Mouse (Mus musculus): Measurements from ENCODE around the gene Gon4l. TPM values are rescaled to one million over a fixed set of nuclear protein-coding genes. Genes with fewer than 3 reads are reported as not detected.
"Not testable (repeated sequence)": the region's sequence is repeated elsewhere in the genome, so short reads cannot be mapped to it uniquely, and the experiment has no call there.

The Gon4l gene
- 10 to 100 TPM; 11.7 to 12.4 TPM for total RNA-seq (2021)
- long read RNA-seq, experiment 1, partial matches to known transcripts: 0 of 2 reads
- long read RNA-seq, experiment 1, other reads (novel, unspliced or antisense): 2 of 2 reads
- long read RNA-seq, experiment 2, partial matches to known transcripts: 3 of 5 reads
- long read RNA-seq, experiment 2, other reads (novel, unspliced or antisense): 2 of 5 reads

DNA sequence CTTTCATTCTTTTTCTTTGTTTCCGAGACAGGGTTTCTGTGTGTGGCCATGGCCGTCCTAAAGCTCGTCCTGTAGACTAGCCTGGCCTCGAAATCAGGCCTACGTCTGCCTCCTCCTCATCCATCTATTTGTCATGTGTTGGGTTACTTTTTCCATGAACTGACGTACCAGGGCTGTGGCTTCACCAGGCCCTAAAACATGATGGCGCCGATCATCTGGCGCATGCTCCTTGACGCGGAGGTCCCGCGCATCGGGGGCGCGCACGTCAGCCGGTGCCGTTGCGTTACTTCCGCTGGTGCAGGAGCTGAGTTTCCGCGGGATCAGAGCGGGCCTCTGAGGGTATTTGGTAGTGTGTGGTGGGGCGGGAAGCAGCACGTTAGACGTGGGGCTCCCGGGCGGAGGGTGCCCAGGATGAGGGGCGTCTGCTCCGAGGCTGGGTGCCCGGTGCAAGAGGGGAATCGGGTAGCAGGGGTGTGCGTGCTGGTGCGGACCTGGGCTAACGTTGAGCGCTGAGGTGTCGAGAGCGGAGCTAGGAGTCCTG lies at the start of gene Gon4l:
Gene Gon4l (plus strand): TSS at position 281 of the 541 bp plus-strand sequence.
- DNase-seq: peak; percentile 16

DNA sequence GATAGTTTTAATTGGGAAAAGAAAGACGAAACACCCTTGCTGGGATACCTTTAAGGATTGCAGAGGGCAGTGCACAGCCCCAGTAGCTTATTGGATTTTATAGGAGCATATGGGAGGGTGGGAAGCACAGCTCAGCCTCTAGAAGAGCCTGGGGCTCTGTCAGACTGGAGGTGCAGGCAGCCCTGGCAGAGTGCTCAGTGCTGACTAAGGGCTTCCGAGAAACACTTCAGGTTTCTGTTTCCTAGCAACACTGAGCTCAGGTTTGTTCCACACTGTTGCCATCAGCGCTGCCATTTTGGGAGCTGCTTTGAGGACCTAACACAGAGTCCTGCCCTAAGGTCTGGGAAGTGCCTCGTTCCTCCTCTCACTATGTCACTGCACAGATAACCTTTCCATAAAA lies 48.7 kb upstream of the Gon4l start:
- DNase-seq: not testable (repeated sequence)

DNA sequence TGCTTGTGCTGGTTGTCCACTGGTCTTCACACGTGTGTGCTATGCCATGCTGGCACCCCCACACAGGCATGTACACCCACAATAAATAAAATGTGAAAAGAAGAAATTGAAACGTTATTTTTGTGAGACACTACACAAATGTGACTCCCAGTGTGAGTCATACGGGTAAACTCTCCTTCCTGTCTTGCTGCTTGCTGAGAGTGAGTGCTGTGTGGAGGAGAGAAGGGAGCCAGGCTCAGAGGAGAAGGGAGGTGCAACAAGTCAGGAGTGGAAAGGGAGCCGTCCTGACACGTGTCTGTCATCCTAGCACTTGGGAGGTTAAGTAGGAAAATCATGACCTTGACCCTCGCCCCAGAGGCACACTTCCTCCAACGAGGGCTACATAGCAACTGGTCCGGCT lies 48.2 kb upstream of the Gon4l start:
- not testable (repeated sequence) for DNase-seq

DNA sequence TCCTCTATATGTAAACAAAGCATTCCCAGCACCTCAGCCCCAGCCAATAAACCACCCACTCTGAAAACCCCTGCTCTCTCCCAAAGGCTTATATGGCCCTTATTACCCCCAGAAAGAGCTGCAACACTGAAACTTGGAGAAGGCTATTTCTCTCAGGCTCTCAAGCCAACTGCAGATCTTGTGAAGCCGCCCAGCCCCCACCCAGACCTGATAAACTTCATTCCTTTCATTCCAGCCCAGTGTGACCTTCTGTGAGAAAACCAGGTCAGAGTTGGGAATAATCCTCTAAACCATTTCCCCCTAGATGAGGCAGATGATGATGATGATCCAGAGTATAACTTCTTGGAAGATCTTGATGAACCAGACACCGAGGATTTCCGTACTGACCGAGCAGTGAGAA lies 47.0 kb upstream of the Gon4l start:
- DNase-seq: not testable (repeated sequence)

DNA sequence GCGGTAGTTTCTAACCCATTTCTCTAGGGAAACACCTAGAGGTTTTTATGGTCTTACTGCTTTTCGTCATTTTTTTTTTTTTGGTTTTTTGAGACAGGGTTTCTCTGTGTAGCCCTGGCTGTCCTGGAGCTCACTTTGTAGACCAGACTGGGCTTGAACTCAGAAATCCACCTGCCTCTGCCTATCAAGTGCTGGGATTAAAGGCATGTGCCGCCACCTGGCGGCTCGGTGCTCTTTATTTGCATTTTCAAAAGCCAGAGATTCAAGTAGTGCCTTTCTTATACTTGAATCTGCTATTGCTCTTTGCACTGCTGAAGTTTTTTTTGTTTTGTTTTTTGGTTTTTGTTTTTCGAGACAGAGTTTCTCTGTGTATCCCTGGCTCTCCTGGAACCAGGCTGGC lies 37.5 kb upstream of the Gon4l start:
- DNase-seq: not testable (repeated sequence)

DNA sequence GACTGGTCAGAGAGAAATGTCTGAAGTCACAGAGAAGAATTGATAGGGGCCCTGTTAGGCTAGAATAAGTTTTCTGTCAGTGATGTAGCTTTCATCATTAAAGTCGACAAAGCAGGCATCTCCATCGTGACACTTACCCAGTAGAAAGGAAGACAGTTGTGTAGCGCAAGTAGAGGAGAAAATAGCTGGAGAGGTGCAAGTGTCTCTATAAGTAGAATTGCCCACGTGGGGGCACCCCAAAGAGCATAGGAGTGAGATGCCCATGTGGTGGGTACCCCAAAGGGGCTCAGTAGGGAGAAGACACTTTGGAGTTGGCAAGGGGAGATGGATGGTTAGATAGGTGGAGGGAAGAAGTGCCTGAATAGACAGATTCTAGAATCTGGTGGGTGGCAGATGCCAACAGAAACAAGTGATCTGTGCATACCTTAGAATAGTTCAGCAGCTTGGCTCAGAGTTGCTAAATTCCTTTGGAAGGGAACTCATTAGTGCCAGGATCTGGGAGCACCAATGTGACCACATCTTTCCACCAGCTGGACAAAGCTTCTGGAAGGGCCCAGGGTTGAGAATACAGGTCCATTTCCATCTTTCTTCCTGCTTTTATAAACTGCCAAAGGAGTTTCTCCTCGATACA lies 31.0 kb upstream of the Gon4l start:
- no peak for DNase-seq

DNA sequence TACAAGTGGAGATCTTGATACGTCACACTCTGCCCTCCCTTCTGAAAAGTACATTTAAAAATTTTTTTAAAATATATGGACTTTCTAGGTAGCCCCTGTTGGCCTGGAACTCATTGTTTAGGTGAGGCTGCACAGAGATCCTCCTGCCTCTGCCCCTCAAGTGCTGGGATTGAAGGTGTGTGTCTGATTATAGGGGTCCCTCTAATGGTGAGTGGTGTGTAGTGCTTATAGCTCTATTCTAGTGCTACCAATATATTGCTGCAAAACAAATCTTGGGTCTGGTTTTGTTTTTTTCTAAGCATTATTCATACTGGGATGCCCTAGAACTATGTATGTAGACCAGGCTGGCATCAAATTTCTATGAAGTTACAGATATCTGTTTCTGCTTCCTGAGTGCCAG lies 9.3 kb upstream of the Gon4l start:
- no peak for DNase-seq

DNA sequence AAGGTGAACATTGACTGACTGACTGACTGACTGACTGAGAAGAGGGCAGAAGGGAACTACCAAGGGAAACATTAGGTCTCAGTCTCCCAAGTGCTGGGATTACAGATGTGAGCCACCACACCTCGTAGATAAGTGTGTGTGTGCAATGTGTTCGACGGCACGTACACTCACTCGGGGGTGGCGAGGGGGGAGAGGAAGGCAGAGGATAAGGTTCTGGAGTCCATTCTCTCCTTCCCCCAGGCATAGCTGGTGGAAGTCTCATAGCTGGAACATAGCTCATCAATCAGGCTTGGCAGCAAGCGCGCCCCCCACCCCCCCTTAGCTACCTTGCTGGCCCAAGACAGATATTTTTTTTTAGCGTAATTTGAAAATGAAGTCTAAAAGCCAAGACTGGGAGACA lies 7.8 kb upstream of the Gon4l start:
- no peak for DNase-seq

DNA sequence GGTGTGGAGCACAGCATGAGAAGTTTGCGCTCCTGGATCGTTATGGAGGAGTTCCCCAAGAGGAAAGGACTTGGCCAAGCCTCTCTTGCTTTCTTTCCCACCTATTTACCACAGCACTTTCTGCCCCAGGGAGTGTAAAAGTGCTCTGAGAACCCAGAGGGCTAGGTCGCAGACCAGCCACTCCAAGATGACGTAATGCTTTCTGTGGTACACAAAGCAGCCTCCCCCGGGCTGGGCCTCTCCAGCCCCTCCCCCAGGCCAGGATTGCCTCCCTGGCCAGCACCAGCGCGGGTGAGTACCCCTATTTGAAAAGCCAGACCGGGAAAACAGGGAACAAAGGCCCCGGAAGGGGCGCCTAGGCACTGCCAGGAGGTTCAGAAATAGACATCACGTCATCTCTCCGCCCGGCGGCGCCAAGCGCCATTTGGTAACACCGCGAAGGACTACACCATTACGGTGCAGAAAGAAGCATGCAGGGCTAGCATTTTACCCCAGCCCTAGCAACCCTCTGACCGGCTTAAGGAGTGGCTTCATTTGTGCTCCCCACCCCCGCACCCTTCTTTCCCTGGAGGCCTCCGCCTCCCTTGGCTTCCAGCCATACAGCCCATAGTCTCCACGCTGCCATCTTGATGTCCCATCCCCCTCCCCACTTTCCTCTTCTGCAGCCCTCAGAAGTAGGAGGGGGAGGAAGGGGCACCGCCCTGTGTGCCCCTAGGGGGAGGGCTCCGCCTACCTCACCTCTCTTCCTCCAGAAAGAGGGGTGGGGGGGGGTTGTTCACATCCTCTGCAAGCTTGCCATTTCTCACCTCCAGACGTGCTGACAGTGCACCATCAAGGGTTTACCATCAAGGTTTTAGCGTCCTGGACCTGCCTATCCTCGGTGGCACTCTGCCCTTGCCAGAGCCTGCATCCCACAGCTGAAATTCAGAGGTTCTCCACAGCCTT lies 3.6 kb upstream of the Gon4l start:
- peak; percentile 44 for DNase-seq

DNA sequence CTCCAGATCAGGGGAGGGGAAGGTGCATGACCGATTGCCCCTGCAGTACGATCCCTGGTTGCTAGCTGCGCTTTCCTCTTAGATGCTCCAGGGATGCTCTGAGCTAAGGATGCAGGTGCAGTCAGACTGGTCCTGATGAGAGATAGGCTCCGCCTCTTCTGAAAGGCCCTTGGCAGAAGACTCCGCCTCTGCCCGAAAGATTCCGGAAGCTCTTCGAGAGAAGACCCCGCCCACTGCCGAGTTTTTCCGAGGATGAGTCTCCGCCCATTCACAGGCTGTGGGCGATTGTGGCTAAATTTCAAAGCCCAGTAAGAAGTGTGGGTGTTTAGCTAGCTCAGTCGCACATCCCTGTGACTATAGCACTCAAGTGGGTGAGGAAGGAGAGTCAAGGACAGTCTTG lies 2.6 kb upstream of the Gon4l start:
- DNase-seq: peak; percentile 33

DNA sequence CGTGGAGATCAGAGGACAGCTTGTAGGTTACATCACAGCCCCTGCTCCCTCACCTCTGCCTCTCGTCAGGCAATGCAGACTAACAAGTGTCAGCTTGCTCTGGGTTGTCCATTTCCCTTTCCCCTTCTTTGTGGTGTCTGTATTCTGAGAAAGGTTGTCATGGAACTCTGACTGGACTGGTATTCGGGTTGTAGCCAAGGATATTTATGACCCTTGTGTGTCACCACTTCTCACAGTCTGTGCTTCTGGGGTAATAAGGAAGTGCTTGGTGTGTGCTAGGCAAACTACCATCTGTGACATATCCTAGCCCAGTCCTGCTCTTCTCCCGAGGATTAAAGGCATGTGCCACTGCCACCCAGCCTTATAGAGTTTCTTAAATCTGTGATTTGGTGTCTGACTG lies 14.1 kb downstream of the Gon4l start:
- DNase-seq: no peak

DNA sequence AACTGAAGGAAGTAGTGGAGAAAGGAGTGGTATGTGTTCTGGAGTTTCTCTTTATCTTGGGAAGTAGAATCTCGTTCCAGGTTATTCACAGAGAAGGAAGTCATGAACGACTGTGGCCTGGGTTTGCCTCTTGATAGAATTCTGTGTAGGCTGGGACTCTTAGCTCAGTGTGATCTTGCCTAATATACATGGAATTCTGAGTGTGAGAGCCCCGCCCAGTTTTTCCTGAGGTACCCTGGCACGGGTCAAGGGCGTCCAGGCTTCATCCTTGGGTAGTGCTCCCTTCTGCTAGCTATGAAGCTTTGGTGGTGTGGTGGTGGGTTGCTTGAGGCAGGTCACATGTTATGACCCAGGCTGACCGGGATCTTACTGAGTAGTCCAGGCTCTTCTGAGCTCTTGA lies 20.8 kb downstream of the Gon4l start:
- no peak for DNase-seq

DNA sequence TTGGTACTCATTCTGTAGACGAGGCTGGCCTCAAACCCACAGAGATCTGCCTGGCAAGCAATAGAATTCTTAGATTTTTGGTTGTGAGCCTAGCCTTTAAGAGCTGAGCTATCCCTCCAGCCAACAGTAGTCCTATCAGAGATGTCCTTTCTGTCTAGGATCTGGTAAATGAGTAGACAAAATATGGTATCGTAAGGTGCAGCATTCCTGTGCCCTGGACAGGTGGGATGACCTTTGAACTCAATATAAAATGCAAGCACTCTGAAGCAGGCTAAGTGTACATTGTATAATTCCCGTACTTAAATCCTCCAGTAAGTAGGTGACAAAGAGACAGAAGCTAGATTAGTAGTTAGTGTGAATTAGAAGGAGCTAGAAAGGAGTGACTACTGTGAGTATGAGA lies 27.1 kb downstream of the Gon4l start:
- no peak for DNase-seq

DNA sequence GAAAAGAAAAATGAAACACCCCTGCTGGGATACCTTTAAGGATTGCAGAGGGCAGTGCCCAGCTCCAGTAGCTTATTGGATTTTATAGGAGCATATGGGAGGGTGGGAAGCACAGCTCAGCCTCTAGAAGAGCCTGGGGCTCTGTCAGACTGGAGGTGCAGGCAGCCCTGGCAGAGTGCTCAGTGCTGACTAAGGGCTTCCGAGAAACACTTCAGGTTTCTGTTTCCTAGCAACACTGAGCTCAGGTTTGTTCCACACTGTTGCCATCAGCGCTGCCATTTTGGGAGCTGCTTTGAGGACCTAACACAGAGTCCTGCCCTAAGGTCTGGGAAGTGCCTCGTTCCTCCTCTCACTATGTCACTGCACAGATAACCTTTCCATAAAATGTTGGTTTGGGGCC lies 31.7 kb downstream of the Gon4l start:
- DNase-seq: not testable (repeated sequence)

DNA sequence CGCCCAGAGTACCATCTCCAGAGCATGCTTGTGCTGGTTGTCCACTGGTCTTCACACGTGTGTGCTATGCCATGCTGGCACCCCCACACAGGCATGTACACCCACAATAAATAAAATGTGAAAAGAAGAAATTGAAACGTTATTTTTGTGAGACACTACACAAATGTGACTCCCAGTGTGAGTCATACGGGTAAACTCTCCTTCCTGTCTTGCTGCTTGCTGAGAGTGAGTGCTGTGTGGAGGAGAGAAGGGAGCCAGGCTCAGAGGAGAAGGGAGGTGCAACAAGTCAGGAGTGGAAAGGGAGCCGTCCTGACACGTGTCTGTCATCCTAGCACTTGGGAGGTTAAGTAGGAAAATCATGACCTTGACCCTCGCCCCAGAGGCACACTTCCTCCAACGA lies 32.1 kb downstream of the Gon4l start:
- DNase-seq: not testable (repeated sequence)

DNA sequence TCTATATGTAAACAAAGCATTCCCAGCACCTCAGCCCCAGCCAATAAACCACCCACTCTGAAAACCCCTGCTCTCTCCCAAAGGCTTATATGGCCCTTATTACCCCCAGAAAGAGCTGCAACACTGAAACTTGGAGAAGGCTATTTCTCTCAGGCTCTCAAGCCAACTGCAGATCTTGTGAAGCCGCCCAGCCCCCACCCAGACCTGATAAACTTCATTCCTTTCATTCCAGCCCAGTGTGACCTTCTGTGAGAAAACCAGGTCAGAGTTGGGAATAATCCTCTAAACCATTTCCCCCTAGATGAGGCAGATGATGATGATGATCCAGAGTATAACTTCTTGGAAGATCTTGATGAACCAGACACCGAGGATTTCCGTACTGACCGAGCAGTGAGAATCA lies 33.4 kb downstream of the Gon4l start:
- not testable (repeated sequence) for DNase-seq

DNA sequence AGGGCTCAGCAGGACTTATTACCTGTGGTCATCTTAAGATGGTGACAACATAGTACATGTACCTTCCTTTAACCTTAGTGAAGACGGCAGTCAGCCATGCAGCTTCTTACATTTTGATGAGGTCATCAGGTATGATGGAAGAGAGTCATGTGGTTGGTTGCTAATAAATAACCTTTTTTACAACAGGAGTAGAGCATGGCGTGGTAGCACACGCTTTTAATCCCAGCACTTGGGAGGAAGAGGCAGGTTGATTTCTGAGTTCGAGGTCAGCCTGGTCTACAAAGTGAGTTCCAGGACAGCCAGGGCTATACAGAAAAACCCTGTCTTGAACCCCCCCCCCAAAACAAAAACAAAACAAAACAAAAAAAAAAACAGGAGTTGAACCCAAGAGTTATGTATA lies 47.5 kb downstream of the Gon4l start:
- DNase-seq: not testable (repeated sequence)

DNA sequence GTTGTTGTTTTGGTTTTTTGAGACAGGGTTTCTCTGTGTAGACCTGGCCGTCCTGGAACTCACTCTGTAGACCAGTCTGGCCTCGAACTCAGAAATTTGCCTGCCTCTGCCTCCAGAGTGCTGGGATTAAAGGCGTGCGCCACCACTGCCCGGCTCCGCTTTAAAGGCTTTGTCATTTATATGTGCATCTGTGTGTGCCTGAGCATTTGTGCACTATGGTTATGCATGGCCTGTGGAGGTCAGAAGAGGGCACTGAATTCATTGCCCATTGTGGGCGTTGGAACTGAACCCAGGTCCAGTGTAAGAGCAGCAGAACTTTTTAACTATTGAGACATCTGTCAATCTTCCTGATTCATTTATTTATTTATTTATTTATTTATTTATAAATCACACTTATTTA lies 58.0 kb downstream of the Gon4l start:
- not testable (repeated sequence) for DNase-seq

DNA sequence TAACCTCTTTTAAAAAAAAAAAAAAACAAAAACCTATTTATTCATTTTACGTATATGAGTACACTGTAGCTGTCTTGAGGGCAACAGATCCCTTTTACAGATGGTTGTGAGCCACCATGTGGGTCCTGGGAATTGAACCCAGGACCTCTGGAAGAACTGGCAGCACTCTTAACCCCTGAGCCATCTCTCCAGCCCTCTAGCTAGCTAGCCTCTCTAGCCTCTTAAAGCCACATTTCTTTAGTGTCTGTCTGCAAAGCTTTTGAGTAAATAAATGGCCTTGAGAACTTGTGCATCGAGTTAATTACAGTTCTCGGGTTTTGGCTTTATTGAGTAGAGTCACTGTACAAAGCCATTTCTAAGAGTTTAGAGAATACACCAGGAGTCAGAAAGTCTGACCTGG lies 69.8 kb downstream of the Gon4l start:
- DNase-seq: no peak

DNA sequence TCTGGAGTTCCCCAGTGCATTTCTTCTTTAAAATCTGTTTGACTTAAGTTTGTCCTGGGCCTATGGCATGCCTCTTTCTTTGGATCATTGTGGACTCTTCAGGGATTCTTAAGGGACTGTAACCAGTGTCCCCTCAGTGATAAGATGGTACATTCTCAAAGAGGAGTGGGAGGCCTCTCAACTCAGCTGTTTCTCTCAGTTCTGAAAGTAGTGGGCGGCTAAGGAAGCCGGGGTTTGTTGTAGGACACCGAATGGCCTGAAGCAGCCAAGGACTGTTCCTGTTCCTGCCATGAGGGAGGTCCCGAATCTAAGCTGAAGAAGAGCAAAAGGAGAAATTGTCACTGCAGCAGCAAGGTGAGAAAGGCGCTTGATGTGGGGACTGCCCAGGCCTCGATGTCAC lies 70.2 kb downstream of the Gon4l start:
- DNase-seq: no peak

DNA sequence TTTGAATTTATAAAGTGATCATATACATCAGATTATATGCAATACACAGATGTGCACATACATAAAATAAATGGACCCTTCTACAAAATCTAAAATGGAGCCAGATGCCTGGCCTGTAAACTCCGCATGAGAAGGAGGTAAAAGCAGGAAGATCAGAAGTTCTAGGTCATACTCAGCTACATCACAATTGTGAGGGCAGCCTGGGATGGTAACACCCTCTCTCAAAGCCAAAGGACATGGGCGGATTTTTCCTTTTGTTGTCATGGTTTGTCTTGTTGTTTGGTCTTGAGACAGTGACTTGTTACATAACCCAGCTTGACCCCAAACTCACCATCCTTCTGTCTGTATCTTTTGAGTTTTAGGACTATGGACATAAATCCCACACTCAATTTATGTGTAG lies 70.7 kb downstream of the Gon4l start:
- DNase-seq: no peak

DNA sequence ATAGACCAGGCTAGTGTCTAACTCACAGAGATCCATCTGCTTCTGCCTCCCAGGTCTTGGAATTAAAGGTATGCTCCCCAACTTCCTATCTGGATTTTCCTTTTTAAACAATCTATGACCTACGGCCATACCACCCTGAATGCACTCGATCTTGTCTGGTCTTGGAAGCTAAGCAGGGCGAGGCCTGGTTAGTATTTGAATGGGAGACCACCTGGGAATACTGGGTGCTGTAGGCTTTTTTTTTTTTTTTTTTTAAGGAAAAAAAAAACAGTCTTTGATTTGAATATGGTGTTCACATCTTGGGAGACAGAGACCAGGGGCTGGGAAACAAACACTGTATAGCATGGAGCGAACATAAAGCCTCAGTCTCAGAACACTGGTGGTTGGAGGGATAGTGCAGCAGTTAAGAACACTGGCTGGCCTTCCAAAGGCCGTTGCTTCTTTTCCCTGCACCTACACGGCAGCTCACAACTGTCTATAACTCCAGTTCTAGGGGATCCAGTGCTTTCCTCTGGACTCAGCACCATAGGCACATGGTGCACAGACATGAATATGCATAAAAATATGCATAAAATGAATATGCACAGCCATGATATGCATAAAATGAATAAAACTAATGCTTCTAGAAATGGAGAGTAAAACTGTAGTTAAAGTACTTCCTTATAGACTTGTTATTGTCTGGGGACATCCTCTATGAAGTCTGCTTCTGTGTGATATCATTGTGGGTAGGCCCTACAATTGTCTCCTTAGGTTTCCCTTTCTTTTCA lies 71.5 kb downstream of the Gon4l start:
- no peak for DNase-seq
